Mouse (Mus musculus) hindlimb bud, embryonic 11.5 days (tissue): ENCODE measurements around the gene Tgfbi.

ENCODE experiments used
- DNase-seq: peaks from one replicate; pipeline ENCODE4 v3.0.0-alpha.2; 2012; ENCODE audit warnings: low read depth, low spot score; ENCODE audit errors: extremely low spot score

Gene Tgfbi

GRCm38 (mm10) chr13:56683306-56683705 lies 74.0 kb downstream of the Tgfbi start:
- DNase-seq: no peak
